Mouse (Mus musculus) MEL (cell line): ENCODE data around the gene Eif4b. TPM values are rescaled to one million over a fixed set of nuclear protein-coding genes. Genes with fewer than 3 reads are reported as not detected.

Experiments used
- DNase-seq: peaks from one replicate; pipeline ENCODE4 v3.0.0; 2011; ENCODE audit warnings: low read depth, low spot score
- H3K27ac ChIP-seq: 2 replicates; pipeline ENCODE4 v1.5.1; 2012; ENCODE audit warnings: low read depth, mild to moderate bottlenecking, control low read depth, low read length, moderate library complexity; ENCODE audit not compliant: control insufficient read depth
- H3K27me3 ChIP-seq, 2 experiments: fragments of 150-350 bp in 1 of 2; sonication (generic) in 1 of 2; 2 replicates each; pipeline ENCODE4 v1.6.1; 2012; ENCODE audit warnings: low read length in 2 of 2, mild to moderate bottlenecking in 2 of 2, improper control_type of control experiment in 1 of 2, moderate library complexity in 1 of 2; ENCODE audit not compliant: insufficient read depth in 2 of 2, control insufficient read depth in 1 of 2
- H3K36me3 ChIP-seq, 2 experiments: 2 replicates each; pipeline ENCODE4 v1.6.1; 2012 to 2014; ENCODE audit warnings: low read length in 2 of 2, improper control_type of control experiment in 1 of 2, inconsistent platforms in 1 of 2, mild to moderate bottlenecking in 1 of 2; ENCODE audit not compliant: insufficient read depth in 2 of 2, control insufficient read depth in 1 of 2
- H3K4me1 ChIP-seq, 2 experiments: fragments of 150-350 bp in 1 of 2; sonication (generic) in 1 of 2; 2 replicates each; pipeline ENCODE4 v1.6.1; 2012; ENCODE audit warnings: low read length in 2 of 2, improper control_type of control experiment in 1 of 2, mild to moderate bottlenecking in 1 of 2; ENCODE audit not compliant: insufficient read depth in 2 of 2, control insufficient read depth in 1 of 2
- H3K4me3 ChIP-seq, 2 experiments: fragments of 150-350 bp in 1 of 2; sonication (generic) in 1 of 2; 2 replicates each; pipeline ENCODE4 v1.5.1; 2012; ENCODE audit warnings: low read depth in 2 of 2, low read length in 2 of 2, mild to moderate bottlenecking in 2 of 2, moderate library complexity in 2 of 2, control low read depth in 1 of 2, improper control_type of control experiment in 1 of 2; ENCODE audit not compliant: control insufficient read depth in 1 of 2, insufficient read depth in 1 of 2
- H3K79me2 ChIP-seq: 2 replicates; pipeline ENCODE4 v1.6.1; 2012; ENCODE audit warnings: mild to moderate bottlenecking, low read length, moderate library complexity; ENCODE audit not compliant: control insufficient read depth, poor library complexity, insufficient read depth
- H3K9ac ChIP-seq: 2 replicates; pipeline ENCODE4 v1.6.1; 2012; ENCODE audit warnings: low read depth, mild to moderate bottlenecking, control low read depth, low read length, moderate library complexity; ENCODE audit not compliant: control insufficient read depth, poor library complexity, severe bottlenecking
- H3K9me3 ChIP-seq: fragments of 150-350 bp; sonication (generic); replicated peaks from 2 replicates; pipeline ENCODE4 v1.6.1; 2012; ENCODE audit warnings: mild to moderate bottlenecking, low read length, improper control_type of control experiment, moderate library complexity; ENCODE audit not compliant: insufficient read depth
- CTCF ChIP-seq, 3 experiments: IDR thresholded peaks in 2 of 3; conservative IDR thresholded peaks in 1 of 3; 2 replicates each; pipeline ENCODE4 v1.5.1; 2011 to 2012; ENCODE audit warnings: low read length in 3 of 3, low read depth in 2 of 3, mild to moderate bottlenecking in 2 of 3, improper control_type of control experiment in 1 of 3, inconsistent platforms in 1 of 3, mixed read lengths in 1 of 3, moderate library complexity in 1 of 3; ENCODE audit not compliant: control insufficient read depth in 1 of 3, insufficient read depth in 1 of 3, poor library complexity in 1 of 3, severe bottlenecking in 1 of 3
- E2F4 ChIP-seq: IDR thresholded peaks from 2 replicates; pipeline ENCODE4 v1.6.1; 2011; ENCODE audit warnings: low read depth, low read length, improper control_type of control experiment, borderline replicate concordance
- HCFC1 ChIP-seq: IDR thresholded peaks from 2 replicates; pipeline ENCODE4 v1.6.1; 2012; ENCODE audit warnings: low read depth, mild to moderate bottlenecking, inconsistent platforms, low read length, improper control_type of control experiment, moderate library complexity
- JUND ChIP-seq: IDR thresholded peaks from 2 replicates; pipeline ENCODE4 v1.6.1; 2011; ENCODE audit warnings: low read depth, mild to moderate bottlenecking, improper control_type of control experiment, low read length
- MXI1 ChIP-seq: IDR thresholded peaks from 2 replicates; pipeline ENCODE4 v1.6.1; 2011; ENCODE audit warnings: mild to moderate bottlenecking, low read depth, low read length, improper control_type of control experiment
- MYC ChIP-seq: IDR thresholded peaks from 2 replicates; pipeline ENCODE4 v1.6.1; 2011; ENCODE audit warnings: low read depth, mild to moderate bottlenecking, low read length, improper control_type of control experiment, moderate library complexity
- NRF1 ChIP-seq: IDR thresholded peaks from 2 replicates; pipeline ENCODE4 v1.6.1; 2014; ENCODE audit warnings: low read depth, mild to moderate bottlenecking, inconsistent platforms, low read length, improper control_type of control experiment, moderate library complexity; ENCODE audit not compliant: poor library complexity, insufficient read depth, severe bottlenecking
- POLR2A ChIP-seq, 2 experiments: IDR thresholded peaks; 2 replicates each; pipeline ENCODE4 v1.6.1; 2011 to 2012; ENCODE audit warnings: low read length in 2 of 2, mild to moderate bottlenecking in 2 of 2, control low read depth in 1 of 2, improper control_type of control experiment in 1 of 2, low read depth in 1 of 2, moderate library complexity in 1 of 2; ENCODE audit not compliant: control insufficient read depth in 1 of 2, insufficient read depth in 1 of 2, poor library complexity in 1 of 2
- POLR2AphosphoS2 ChIP-seq: IDR thresholded peaks from 2 replicates; pipeline ENCODE4 v1.6.1; 2011; ENCODE audit warnings: low read length, improper control_type of control experiment
- POLR2AphosphoS5 ChIP-seq: IDR thresholded peaks from 2 replicates; pipeline ENCODE4 v1.6.1; 2012; ENCODE audit warnings: low read depth, borderline replicate concordance, mild to moderate bottlenecking, inconsistent platforms, low read length, moderate library complexity, mixed read lengths
- SIN3A ChIP-seq: IDR thresholded peaks from 2 replicates; pipeline ENCODE4 v1.6.1; 2012; ENCODE audit warnings: low read length, improper control_type of control experiment, inconsistent platforms
- SMC3 ChIP-seq: IDR thresholded peaks from 2 replicates; pipeline ENCODE4 v1.6.1; 2011; ENCODE audit warnings: low read depth, low read length, improper control_type of control experiment
- TAL1 ChIP-seq: IDR thresholded peaks from 2 replicates; pipeline ENCODE4 v1.6.1; 2012; ENCODE audit warnings: mild to moderate bottlenecking, inconsistent platforms, low read length, moderate library complexity, mixed read lengths
- UBTF ChIP-seq: IDR thresholded peaks from 2 replicates; pipeline ENCODE4 v1.6.1; 2012; ENCODE audit warnings: low read depth, mild to moderate bottlenecking, inconsistent platforms, low read length, improper control_type of control experiment, moderate library complexity, borderline replicate concordance; ENCODE audit not compliant: insufficient read depth
- USF1 ChIP-seq: IDR thresholded peaks from 2 replicates; pipeline ENCODE4 v1.6.1; 2014; ENCODE audit warnings: low read depth, mild to moderate bottlenecking, inconsistent platforms, low read length, improper control_type of control experiment, moderate library complexity
- USF2 ChIP-seq, 2 experiments: IDR thresholded peaks; 2 replicates each; pipeline ENCODE4 v1.6.1; 2011 to 2012; ENCODE audit warnings: improper control_type of control experiment in 2 of 2, low read length in 2 of 2, borderline replicate concordance in 1 of 2, inconsistent platforms in 1 of 2, low read depth in 1 of 2, mild to moderate bottlenecking in 1 of 2; ENCODE audit not compliant: insufficient read depth in 1 of 2
- ZC3H11A ChIP-seq: IDR thresholded peaks from 2 replicates; pipeline ENCODE4 v1.6.1; 2012; ENCODE audit warnings: low read depth, mild to moderate bottlenecking, inconsistent platforms, low read length, improper control_type of control experiment
- ZMIZ1 ChIP-seq: IDR thresholded peaks from 2 replicates; pipeline ENCODE4 v1.6.1; 2012; ENCODE audit warnings: low read depth, mild to moderate bottlenecking, inconsistent platforms, low read length, improper control_type of control experiment, moderate library complexity
- polyA plus RNA-seq, 2 experiments: library from polyadenylated mRNA; stranded (reverse) in 1 of 2; unstranded in 1 of 2; fragments of >175 nt in 1 of 2; fragments of >200 nt in 1 of 2; gene quantifications; 2 replicates each; pipeline versions ENCODE4 v1.2.1 to v1.2.4; 2012; ENCODE audit warnings: low replicate concordance in 2 of 2, low read depth in 1 of 2; ENCODE audit not compliant: insufficient read length in 2 of 2, insufficient read depth in 1 of 2, missing spikeins in 1 of 2
- total RNA-seq: library from RNA; depleted of rRNA; stranded (reverse); fragments of 300-350 nt; gene quantifications from 2 replicates; pipeline ENCODE4 v1.2.3, GENCODE M21; 2012

Eif4b gene
- total and polyA plus RNA-seq, 3 experiments, result 464 to 790 (median 561) TPM

DNA sequence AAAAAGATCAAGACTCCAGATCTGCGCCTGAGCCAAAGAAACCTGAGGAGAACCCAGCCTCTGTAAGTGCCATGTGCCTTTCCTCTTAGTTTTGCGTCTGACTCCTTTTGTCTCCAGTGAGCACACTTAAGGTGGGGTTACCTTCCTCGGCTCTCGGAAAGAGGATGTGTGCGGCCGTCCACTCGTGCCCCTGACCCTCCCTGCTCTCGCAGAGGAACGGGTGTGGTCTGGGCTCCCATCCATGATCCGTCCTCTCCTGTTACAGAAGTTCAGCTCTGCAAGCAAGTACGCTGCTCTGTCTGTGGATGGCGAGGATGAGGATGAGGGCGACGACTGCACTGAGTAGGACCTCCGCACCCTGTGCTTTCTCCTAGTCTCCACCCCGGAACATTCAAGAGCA is 21.4 kb downstream of the Eif4b start:
- H3K9me3 ChIP-seq, result no peaks in the 10 kb centered on the region
- H3K36me3 ChIP-seq, result peaks cover 15 to 47% of the 10 kb centered on the region in 2 experiments
- TF ChIP-seq NRF1 (no peak), POLR2A (IDR thresholded peaks at IDR 0.05; ENCODE audit: control insufficient read depth in 1 of 2, insufficient read depth in 1 of 2, low read depth in 1 of 2, low read length in 2 of 2, poor library complexity in 1 of 2) (peak in 1 of 2 experiments; percentile 26; a peak in 2 of 4 replicates)
- H3K4me3 ChIP-seq, result no peak overlapping the region
- H3K79me2 ChIP-seq, result no peaks in the 10 kb centered on the region; the same call in none of the 2 replicates
- H3K9ac ChIP-seq, result no peak overlapping the region
- peaks cover 0 to 10% of the 10 kb centered on the region in 2 experiments; a peak in 3 of 4 replicates for H3K4me1 ChIP-seq
- no peak for DNase-seq
- H3K27me3 ChIP-seq, result no peaks in the 10 kb centered on the region
- no peak overlapping the region for H3K27ac ChIP-seq

DNA sequence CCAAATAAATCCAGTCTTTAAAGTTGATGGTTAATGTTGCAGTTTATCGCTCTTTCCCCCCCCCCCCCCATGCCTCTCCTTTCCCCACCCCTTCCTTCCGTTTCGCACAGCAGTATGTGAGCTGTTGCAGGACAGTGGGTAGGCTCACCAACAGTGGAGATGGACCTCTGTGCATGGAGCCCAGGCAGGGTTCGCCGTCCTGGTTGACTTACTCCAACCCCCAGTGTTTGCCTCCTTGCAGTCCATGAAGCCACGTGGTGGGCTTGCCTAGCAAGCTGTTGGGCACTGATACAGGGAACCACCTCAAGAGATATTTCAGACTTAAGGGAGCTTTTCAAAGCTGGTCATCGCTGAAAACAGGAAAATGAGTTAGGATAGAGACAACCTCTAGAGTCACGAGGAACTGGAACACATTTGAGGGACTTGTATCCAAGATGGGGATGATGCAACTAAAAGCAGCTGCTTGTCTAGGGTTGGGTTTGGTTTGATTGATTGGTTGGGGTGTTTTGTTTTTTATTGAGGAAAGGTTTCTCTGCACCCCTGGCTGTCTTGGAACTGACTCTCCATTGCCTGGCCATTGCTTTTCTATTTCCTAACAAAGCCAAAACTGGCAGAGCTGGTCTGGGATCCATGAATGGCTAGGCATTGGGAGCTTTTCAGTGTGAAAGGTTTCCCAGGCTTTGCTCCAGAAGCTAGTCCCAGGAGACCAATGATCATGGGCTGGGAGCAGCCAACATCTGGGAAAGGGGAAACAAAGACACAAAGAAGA is 23.8 kb downstream of the Eif4b start:
- Histone ChIP-seq H3K9me3 (no peaks in the 10 kb centered on the region), H3K27ac (no peak overlapping the region; the same call in 1 of the 2 replicates), H3K4me1 (peaks cover 0 to 21% of the 10 kb centered on the region in 2 experiments; a peak in 3 of 4 replicates)
- peak; percentile 53 for DNase-seq
- TF ChIP-seq POLR2AphosphoS2, result peak; percentile 16; the same call in 1 of the 2 replicates
- TF ChIP-seq SIN3A, result no peak
- no peak for TF ChIP-seq ZC3H11A
- peak in 1 of 2 experiments; percentile 49; a peak in 1 of 4 replicates for TF ChIP-seq POLR2A (IDR thresholded peaks at IDR 0.05; ENCODE audit: control insufficient read depth in 1 of 2, insufficient read depth in 1 of 2, low read depth in 1 of 2, low read length in 2 of 2, poor library complexity in 1 of 2)
- 0 out of 2 replicates have a peak, but pooled peaks have one; percentile 20 for TF ChIP-seq ZMIZ1
- TF ChIP-seq POLR2AphosphoS5, result no peak
- TF ChIP-seq, all 39 proteins: peak for 3
- Histone ChIP-seq H3K4me3 (no peak overlapping the region), H3K36me3 (peaks cover 9 to 24% of the 10 kb centered on the region in 2 experiments), H3K27me3 (no peaks in the 10 kb centered on the region), H3K9ac (no peak overlapping the region), H3K79me2 (no peaks in the 10 kb centered on the region; the same call in none of the 2 replicates)

DNA sequence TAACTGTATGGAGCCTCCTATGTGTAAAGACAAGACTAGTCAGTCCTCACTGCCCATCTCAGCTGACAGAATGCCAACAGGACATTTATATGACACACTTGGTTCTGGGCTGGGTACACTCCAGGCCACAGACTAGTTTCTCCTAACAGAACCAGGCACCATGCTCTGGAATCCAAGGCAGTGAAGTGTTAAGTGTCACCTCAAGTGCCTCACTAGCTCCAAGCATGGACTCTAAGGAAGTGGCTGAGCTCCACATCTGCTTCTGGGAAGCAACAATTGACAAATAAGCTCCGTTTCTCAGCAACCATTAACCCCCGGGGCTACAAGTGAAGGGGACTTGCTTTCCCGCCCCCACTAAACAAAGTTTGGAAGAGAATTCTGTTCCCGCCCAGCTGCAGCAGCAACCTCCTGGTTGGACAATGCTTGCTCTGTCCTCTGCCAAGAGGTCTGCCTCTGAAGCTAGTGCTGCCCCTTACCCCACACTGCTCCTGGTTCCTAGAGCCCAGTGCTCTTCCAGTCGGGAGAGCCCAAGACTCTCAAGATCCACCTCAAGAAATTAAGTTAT is 24.5 kb downstream of the Eif4b start:
- DNase-seq, result peak; percentile 56
- Histone ChIP-seq H3K79me2 (no peaks in the 10 kb centered on the region; the same call in 1 of the 2 replicates), H3K4me1 (peaks cover 0 to 21% of the 10 kb centered on the region in 2 experiments; a peak in 3 of 4 replicates), H3K9ac (no peak overlapping the region), H3K36me3 (peaks cover 9 to 19% of the 10 kb centered on the region in 2 experiments), H3K27ac (no peak overlapping the region), H3K9me3 (no peaks in the 10 kb centered on the region), H3K27me3 (no peaks in the 10 kb centered on the region), H3K4me3 (no peak overlapping the region)
- no peak for TF ChIP-seq USF2 (IDR thresholded peaks at IDR 0.05; ENCODE audit: borderline replicate concordance in 1 of 2, insufficient read depth in 1 of 2, low read depth in 1 of 2, low read length in 2 of 2)
- no peak for TF ChIP-seq SIN3A
- TF ChIP-seq USF1, result no peak
- no peak for TF ChIP-seq JUND
- no peak for TF ChIP-seq MXI1
- no peak for TF ChIP-seq TAL1
- 0 out of 2 replicates have a peak, but pooled peaks have one; percentile 9 for TF ChIP-seq ZMIZ1
- TF ChIP-seq HCFC1, result no peak
- TF ChIP-seq SMC3, result no peak
- TF ChIP-seq UBTF, result no peak
- TF ChIP-seq E2F4, result no peak
- peak in 1 of 2 experiments; percentile 56; a peak in 2 of 4 replicates for TF ChIP-seq POLR2A (IDR thresholded peaks at IDR 0.05; ENCODE audit: control insufficient read depth in 1 of 2, insufficient read depth in 1 of 2, low read depth in 1 of 2, low read length in 2 of 2, poor library complexity in 1 of 2)
- TF ChIP-seq MYC, result no peak
- peak; percentile 62; the same call in 1 of the 2 replicates for TF ChIP-seq POLR2AphosphoS2
- no peak for TF ChIP-seq ZC3H11A
- no peak for TF ChIP-seq CTCF (IDR thresholded peaks at IDR 0.05 in 2 of 3, conservative IDR thresholded peaks at IDR 0.05 in 1 of 3; ENCODE audit: control insufficient read depth in 1 of 3, insufficient read depth in 1 of 3, low read depth in 2 of 3, low read length in 3 of 3, poor library complexity in 1 of 3, severe bottlenecking in 1 of 3)
